Mouse (Mus musculus): ENCODE data around the gene Ralgps1.

DNA sequence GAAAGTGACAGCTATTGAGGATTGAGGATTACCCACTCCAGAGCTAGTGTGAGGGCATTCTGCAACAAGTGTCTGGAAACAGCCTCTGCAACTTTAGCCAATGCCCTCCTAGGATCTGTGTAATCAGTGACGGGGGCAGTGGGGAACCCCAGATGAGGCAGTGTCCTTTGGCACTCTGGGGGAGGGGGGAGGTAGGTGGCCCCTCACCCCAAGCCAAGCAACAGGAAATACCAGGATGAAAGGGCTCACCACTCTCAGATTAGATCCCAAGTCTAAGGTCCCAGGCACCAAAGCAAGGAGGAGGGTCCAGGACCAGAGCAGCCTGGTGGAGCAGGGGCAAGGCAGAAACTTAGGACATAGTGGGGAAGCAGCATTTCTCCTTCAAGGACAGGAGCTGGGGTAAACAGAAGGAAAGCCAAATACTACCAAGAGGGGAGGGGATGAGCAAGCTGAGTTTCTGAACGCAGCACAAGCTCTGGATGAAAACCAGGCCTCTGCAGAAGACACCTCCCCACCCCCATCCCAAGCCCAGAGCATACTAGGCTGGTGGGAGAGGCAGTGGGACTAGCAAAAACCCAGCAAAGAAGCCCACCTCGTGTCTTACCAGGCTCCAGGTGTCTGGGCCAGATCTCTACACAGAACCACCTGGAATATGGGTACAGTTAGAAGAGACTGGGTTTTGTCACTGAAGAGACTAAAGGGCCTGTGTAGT lies 121.2 kb downstream of the Ralgps1 start:
- TF ChIP-seq CTCF (IDR thresholded peaks at IDR 0.05; ENCODE audit: low read depth) (no peak), EP300 (optimal IDR thresholded peaks at IDR 0.05) (no peak)
